Mouse (Mus musculus): ENCODE measurements around the gene Decr2. TPM values are rescaled to one million over a fixed set of nuclear protein-coding genes. Genes with fewer than 3 reads are reported as not detected.

The Decr2 gene
- polyA plus RNA-seq, 1 experiment from 2014 or later: 44.8 TPM

GRCm38 (mm10) chr17:26094531-26095110, 4.5 kb upstream of the Decr2 start:
- 30% methylated on average over 9 of the region's 9 CpGs for whole genome bisulfite sequencing
- H3K4me3 ChIP-seq (replicated peaks; ENCODE audit: low read depth, low read length): peak overlapping the region; percentile 64
- H3K9me3 ChIP-seq (replicated peaks; ENCODE audit: low read length): no peaks in the 10 kb centered on the region
- H3K4me1 ChIP-seq (replicated peaks; ENCODE audit: insufficient read depth, low read length): no peaks in the 10 kb centered on the region
- H3K27ac ChIP-seq: peak overlapping the region; percentile 64; the same call in 1 of the 2 replicates
- peak overlapping the region; percentile 97 for H3K4me2 ChIP-seq (ENCODE audit: low read length)
- H3K9ac ChIP-seq (ENCODE audit: low read depth, low read length): peak overlapping the region; percentile 81
- DNase-seq (ENCODE audit: low spot score) (no peak), ATAC-seq (replicated peaks; ENCODE audit: low FRiP score, low read depth) (no peak)
- H3K27me3 ChIP-seq (ENCODE audit: insufficient read depth, low read length): no peaks in the 10 kb centered on the region
- TF ChIP-seq CTCF (IDR thresholded peaks at IDR 0.05; ENCODE audit: low read depth): no peak
- no peaks in the 10 kb centered on the region for H3K36me3 ChIP-seq (ENCODE audit: insufficient read depth, low read length)

GRCm38 (mm10) chr17:26087059-26087564, 3.0 kb downstream of the Decr2 start:
- TF ChIP-seq CTCF (IDR thresholded peaks at IDR 0.05; ENCODE audit: low read depth): no peak
- no peaks in the 10 kb centered on the region for H3K4me1 ChIP-seq (replicated peaks; ENCODE audit: insufficient read depth, low read length)
- H3K27ac ChIP-seq: no peak overlapping the region
- H3K9ac ChIP-seq (ENCODE audit: low read depth, low read length): no peak overlapping the region
- H3K4me2 ChIP-seq (ENCODE audit: low read length): no peak overlapping the region
- no peaks in the 10 kb centered on the region for H3K9me3 ChIP-seq (replicated peaks; ENCODE audit: low read length)
- DNase-seq (ENCODE audit: low spot score): no peak
- H3K27me3 ChIP-seq (ENCODE audit: insufficient read depth, low read length): no peaks in the 10 kb centered on the region
- WGBS: 79% methylated on average over 9 of the region's 9 CpGs
- H3K36me3 ChIP-seq (ENCODE audit: insufficient read depth, low read length): 0 out of 2 replicates have a peak, but pooled peaks cover 8% of the 10 kb centered on the region
- no peak for ATAC-seq (replicated peaks; ENCODE audit: low FRiP score, low read depth)
- no peak overlapping the region for H3K4me3 ChIP-seq (replicated peaks; ENCODE audit: low read depth, low read length)

GRCm38 (mm10) chr17:26080867-26081266, 9.3 kb downstream of the Decr2 start:
- no peaks in the 10 kb centered on the region for H3K9me3 ChIP-seq (replicated peaks; ENCODE audit: low read length)
- ATAC-seq (replicated peaks; ENCODE audit: low FRiP score, low read depth): peak; percentile 69; the same call in 1 of the 2 replicates
- no peak overlapping the region for H3K4me3 ChIP-seq (replicated peaks; ENCODE audit: low read depth, low read length)
- 0 out of 2 replicates have a peak, but pooled peaks cover 8% of the 10 kb centered on the region for H3K36me3 ChIP-seq (ENCODE audit: insufficient read depth, low read length)
- 22% methylated on average over 2 of the region's 2 CpGs for WGBS
- no peak overlapping the region for H3K27ac ChIP-seq
- no peaks in the 10 kb centered on the region for H3K4me1 ChIP-seq (replicated peaks; ENCODE audit: insufficient read depth, low read length)
- H3K4me2 ChIP-seq (ENCODE audit: low read length): no peak overlapping the region
- H3K27me3 ChIP-seq (ENCODE audit: insufficient read depth, low read length): no peaks in the 10 kb centered on the region
- no peak for TF ChIP-seq CTCF (IDR thresholded peaks at IDR 0.05; ENCODE audit: low read depth)
- no peak for DNase-seq (ENCODE audit: low spot score)
- H3K9ac ChIP-seq (ENCODE audit: low read depth, low read length): no peak overlapping the region

GRCm38 (mm10) chr17:26078851-26079250, 11.3 kb downstream of the Decr2 start:
- Histone ChIP-seq H3K4me2 (ENCODE audit: low read length) (no peak overlapping the region), H3K36me3 (ENCODE audit: insufficient read depth, low read length) (0 out of 2 replicates have a peak, but pooled peaks cover 5% of the 10 kb centered on the region), H3K4me3 (replicated peaks; ENCODE audit: low read depth, low read length) (no peak overlapping the region), H3K4me1 (replicated peaks; ENCODE audit: insufficient read depth, low read length) (no peaks in the 10 kb centered on the region), H3K27me3 (ENCODE audit: insufficient read depth, low read length) (no peaks in the 10 kb centered on the region), H3K9ac (ENCODE audit: low read depth, low read length) (no peak overlapping the region), H3K27ac (no peak overlapping the region), H3K9me3 (replicated peaks; ENCODE audit: low read length) (no peaks in the 10 kb centered on the region)
- WGBS: 75% methylated on average over 2 of the region's 2 CpGs
- DNase-seq (ENCODE audit: low spot score) (no peak), ATAC-seq (replicated peaks; ENCODE audit: low FRiP score, low read depth) (no peak)
- no peak for TF ChIP-seq CTCF (IDR thresholded peaks at IDR 0.05; ENCODE audit: low read depth)

- no peaks in the 10 kb centered on the region for H3K9me3 ChIP-seq (replicated peaks; ENCODE audit: low read length)
- peaks cover under 1% of the 10 kb centered on the region for H3K4me1 ChIP-seq (replicated peaks; ENCODE audit: insufficient read depth, low read length)
- ATAC-seq (replicated peaks; ENCODE audit: low FRiP score, low read depth) (no peak), DNase-seq (ENCODE audit: low spot score) (no peak)
- H3K4me3 ChIP-seq (replicated peaks; ENCODE audit: low read depth, low read length): no peak overlapping the region
- no peak overlapping the region for H3K27ac ChIP-seq
- WGBS: 67% methylated on average over 3 of the region's 3 CpGs
- H3K27me3 ChIP-seq (ENCODE audit: insufficient read depth, low read length): no peaks in the 10 kb centered on the region
- H3K9ac ChIP-seq (ENCODE audit: low read depth, low read length): no peak overlapping the region
- no peak overlapping the region for H3K4me2 ChIP-seq (ENCODE audit: low read length)
- H3K36me3 ChIP-seq (ENCODE audit: insufficient read depth, low read length): no peaks in the 10 kb centered on the region
- no peak for TF ChIP-seq CTCF (IDR thresholded peaks at IDR 0.05; ENCODE audit: low read depth)
Measured at GRCm38 (mm10) chr17:26075246-26075645, 14.9 kb downstream of the Decr2 start.

GRCm38 (mm10) chr17:26070136-26070535, 20.0 kb downstream of the Decr2 start:
- WGBS: 21% methylated on average over 6 of the region's 6 CpGs
- no peak for DNase-seq (ENCODE audit: low spot score)
- H3K9ac ChIP-seq (ENCODE audit: low read depth, low read length): peak overlapping the region; percentile 71; the same call in 1 of the 2 replicates

More at GRCm38 (mm10) chr17:26070136-26070535, 20.0 kb downstream of the Decr2 start:
- no peak for TF ChIP-seq CTCF (IDR thresholded peaks at IDR 0.05; ENCODE audit: low read depth)
- Histone ChIP-seq H3K4me3 (replicated peaks; ENCODE audit: low read depth, low read length) (peak overlapping the region; percentile 85), H3K4me1 (replicated peaks; ENCODE audit: insufficient read depth, low read length) (peaks cover 22% of the 10 kb centered on the region), H3K36me3 (ENCODE audit: insufficient read depth, low read length) (no peaks in the 10 kb centered on the region), H3K27me3 (ENCODE audit: insufficient read depth, low read length) (no peaks in the 10 kb centered on the region), H3K27ac (no peak overlapping the region), H3K4me2 (ENCODE audit: low read length) (peak overlapping the region; percentile 97), H3K9me3 (replicated peaks; ENCODE audit: low read length) (no peaks in the 10 kb centered on the region)
- ATAC-seq (replicated peaks; ENCODE audit: low FRiP score, low read depth): no peak
